In the genomic region with DNA sequence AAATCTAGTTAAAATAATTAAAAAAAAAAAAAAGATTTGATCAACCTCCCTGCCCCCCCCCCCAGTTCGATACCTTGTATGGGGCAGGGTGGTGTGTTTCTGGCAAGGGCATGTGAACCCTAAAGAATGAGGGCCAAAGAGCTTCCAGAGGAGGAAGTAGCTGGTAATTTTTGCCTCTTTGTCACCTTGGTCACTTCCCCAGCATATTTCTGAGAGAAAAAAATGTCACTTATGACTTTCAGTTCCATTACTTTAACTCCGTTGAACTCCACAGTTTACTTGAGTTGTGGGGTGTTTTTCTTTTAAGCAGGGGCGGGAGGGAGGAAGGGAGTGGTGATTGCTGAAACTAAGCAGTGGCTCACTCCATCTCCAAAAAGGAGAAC, we compare ENCODE assay signal across 7 mouse cellular contexts. TPM values are rescaled to one million over a fixed set of nuclear protein-coding genes. Genes with fewer than 3 reads are reported as not detected.
DNase-seq lines count a peak whose midpoint lies in the region; ATAC-seq and TF ChIP-seq lines count a peak whose summit lies in the region.

No protein-coding gene starts in this region.

- no peak for TF ChIP-seq CTCF in stomach, postnatal 0 days (IDR thresholded peaks at IDR 0.05; ENCODE audit: low read depth)

- 0 out of 2 replicates have a peak overlapping the region, but pooled peaks have one; percentile 21 for H3K9ac ChIP-seq in embryonic facial prominence, embryonic 15.5 days
- H3K9ac ChIP-seq in stomach, postnatal 0 days (ENCODE audit: low read length) = peak overlapping the region; percentile 59

- peak overlapping the region; percentile 46 for H3K4me3 ChIP-seq in embryonic facial prominence, embryonic 15.5 days (replicated peaks)
- peak overlapping the region; percentile 42 for H3K4me3 ChIP-seq in stomach, postnatal 0 days (ENCODE audit: low read depth, low read length)

- DNase-seq in thymus, postnatal 4 days = peak; percentile 6
- DNase-seq in thymus, postnatal 25 days = no peak
- DNase-seq in induced T-regulatory cell, adult 2 months (ENCODE audit: low read depth) = peak; percentile 53
- DNase-seq in lung, postnatal 25 days (ENCODE audit: low spot score) = peak; percentile 29
- no peak for DNase-seq in stomach, postnatal 0 days (ENCODE audit: low spot score)
- no peak for DNase-seq in urinary bladder, postnatal 10 days (ENCODE audit: low spot score)

- no peaks in the 10 kb centered on the region for H3K36me3 ChIP-seq in embryonic facial prominence, embryonic 15.5 days
- H3K36me3 ChIP-seq in stomach, postnatal 0 days (ENCODE audit: control insufficient read depth, insufficient read depth, low read length) = no peaks in the 10 kb centered on the region

- peak overlapping the region; percentile 94 for H3K27ac ChIP-seq in embryonic facial prominence, embryonic 15.5 days (replicated peaks)
- H3K27ac ChIP-seq in stomach, postnatal 0 days (replicated peaks) = peak overlapping the region; percentile 97

- H3K9me3 ChIP-seq in embryonic facial prominence, embryonic 15.5 days (replicated peaks) = no peaks in the 10 kb centered on the region
- H3K9me3 ChIP-seq in stomach, postnatal 0 days (ENCODE audit: control insufficient read depth, low read length) = no peaks in the 10 kb centered on the region

- TF ChIP-seq EP300 in stomach, postnatal 0 days (optimal IDR thresholded peaks at IDR 0.05) = no peak

- H3K4me2 ChIP-seq in embryonic facial prominence, embryonic 15.5 days (replicated peaks) = peak overlapping the region; percentile 34
- peak overlapping the region; percentile 45 for H3K4me2 ChIP-seq in stomach, postnatal 0 days (replicated peaks; ENCODE audit: low read depth)

- H3K27me3 ChIP-seq in embryonic facial prominence, embryonic 15.5 days = no peaks in the 10 kb centered on the region
- H3K27me3 ChIP-seq in stomach, postnatal 0 days (ENCODE audit: control insufficient read depth, insufficient read depth, low read length) = no peaks in the 10 kb centered on the region

- H3K4me1 ChIP-seq in embryonic facial prominence, embryonic 15.5 days = 0 out of 2 replicates have a peak, but pooled peaks cover 3% of the 10 kb centered on the region
- no peaks in the 10 kb centered on the region for H3K4me1 ChIP-seq in stomach, postnatal 0 days (replicated peaks; ENCODE audit: control insufficient read depth, insufficient read depth)

- 9% methylated on average over 3 of the region's 3 CpGs for WGBS in embryonic facial prominence, embryonic 15.5 days
- whole genome bisulfite sequencing in stomach, postnatal 0 days = 13% methylated on average over 3 of the region's 3 CpGs

- ATAC-seq in embryonic facial prominence, embryonic 15.5 days (ENCODE audit: insufficient number of reproducible peaks, low FRiP score, low TSS enrichment, low read depth) = no peak
- ATAC-seq in stomach, postnatal 0 days (ENCODE audit: low FRiP score, low TSS enrichment) = peak; percentile 45

RNA-seq across cellular contexts. Expression of a gene that starts 9.4 kb away (rescaled TPM):
- 11.4 and 13.4 TPM in 2 replicates for polyA plus RNA-seq in embryonic facial prominence, embryonic 15.5 days (2015; fragmentation: Nextera tagmentation; extraction: Ambion mirVana)
- polyA plus RNA-seq in stomach, postnatal 0 days (2015; fragmentation: Nextera tagmentation; extraction: Ambion mirVana) = 7.5 and 7.6 TPM in 2 replicates

Comparison
In these comparisons a context has a peak if more than half of its experiments do, and no peak if none do; other contexts are left out.
1. DNase-seq: peak in thymus, postnatal 4 days (single experiment), induced T-regulatory cell, adult 2 months (single experiment) and lung, postnatal 25 days (single experiment); none in thymus, postnatal 25 days (single experiment), stomach, postnatal 0 days (single experiment) and urinary bladder, postnatal 10 days (single experiment).